Mouse (Mus musculus) gastrocnemius, adult 8-10 months (tissue): Measurements from ENCODE around the gene Eif2b3. TPM values are rescaled to one million over a fixed set of nuclear protein-coding genes. Genes with fewer than 3 reads are reported as not detected.
A peak's percentile ranks its signal among the peaks of the same experiment; 100 is the strongest.

Experiments
- DNase-seq, 2 experiments: peaks; one replicate each; pipeline ENCODE4 v3.0.0; 2022; ENCODE audit warnings: low spot score in 2 of 2
- total RNA-seq, 4 experiments: library from RNA; stranded (reverse); gene quantifications; 2 replicates each; pipeline ENCODE4 v1.2.4; 2022

The Eif2b3 gene
- total RNA-seq, 4 experiments from 2014 or later = 18.3 to 24.1 (median 22.3) TPM

DNA sequence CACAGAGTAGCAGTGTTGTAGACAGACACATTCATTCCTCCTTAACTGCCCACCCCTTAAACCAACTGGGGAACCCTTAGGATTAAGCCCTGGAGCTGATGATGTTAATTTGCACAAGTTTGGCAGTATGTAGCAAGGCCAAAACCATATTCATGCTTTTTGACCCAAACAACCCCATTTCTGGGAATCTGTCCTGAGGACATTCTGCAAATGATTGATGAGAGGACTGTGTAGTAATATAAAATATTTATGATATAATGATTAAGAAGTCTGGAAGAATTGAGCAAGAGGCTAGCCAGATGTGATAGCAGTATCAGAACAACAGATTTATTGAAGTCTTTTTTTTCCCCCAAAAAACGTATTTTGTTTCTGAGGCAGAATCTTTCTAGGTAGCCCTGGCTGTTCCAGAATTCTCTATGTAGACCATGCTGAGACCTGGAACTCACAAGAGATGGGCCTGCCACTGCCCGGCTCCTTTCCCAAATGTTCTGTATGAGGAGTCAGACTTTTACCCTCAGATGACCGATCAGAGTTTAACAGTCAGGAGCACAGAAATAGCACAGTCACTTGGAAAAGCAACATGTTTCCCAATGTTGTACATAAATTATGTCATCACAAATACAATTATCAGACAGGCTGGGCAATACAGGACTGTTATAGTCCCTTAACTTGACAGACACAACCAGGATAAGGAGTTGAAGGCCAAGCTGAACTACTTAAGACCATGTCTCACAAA is 75.6 kb downstream of the Eif2b3 start:
- no peak for DNase-seq

DNA sequence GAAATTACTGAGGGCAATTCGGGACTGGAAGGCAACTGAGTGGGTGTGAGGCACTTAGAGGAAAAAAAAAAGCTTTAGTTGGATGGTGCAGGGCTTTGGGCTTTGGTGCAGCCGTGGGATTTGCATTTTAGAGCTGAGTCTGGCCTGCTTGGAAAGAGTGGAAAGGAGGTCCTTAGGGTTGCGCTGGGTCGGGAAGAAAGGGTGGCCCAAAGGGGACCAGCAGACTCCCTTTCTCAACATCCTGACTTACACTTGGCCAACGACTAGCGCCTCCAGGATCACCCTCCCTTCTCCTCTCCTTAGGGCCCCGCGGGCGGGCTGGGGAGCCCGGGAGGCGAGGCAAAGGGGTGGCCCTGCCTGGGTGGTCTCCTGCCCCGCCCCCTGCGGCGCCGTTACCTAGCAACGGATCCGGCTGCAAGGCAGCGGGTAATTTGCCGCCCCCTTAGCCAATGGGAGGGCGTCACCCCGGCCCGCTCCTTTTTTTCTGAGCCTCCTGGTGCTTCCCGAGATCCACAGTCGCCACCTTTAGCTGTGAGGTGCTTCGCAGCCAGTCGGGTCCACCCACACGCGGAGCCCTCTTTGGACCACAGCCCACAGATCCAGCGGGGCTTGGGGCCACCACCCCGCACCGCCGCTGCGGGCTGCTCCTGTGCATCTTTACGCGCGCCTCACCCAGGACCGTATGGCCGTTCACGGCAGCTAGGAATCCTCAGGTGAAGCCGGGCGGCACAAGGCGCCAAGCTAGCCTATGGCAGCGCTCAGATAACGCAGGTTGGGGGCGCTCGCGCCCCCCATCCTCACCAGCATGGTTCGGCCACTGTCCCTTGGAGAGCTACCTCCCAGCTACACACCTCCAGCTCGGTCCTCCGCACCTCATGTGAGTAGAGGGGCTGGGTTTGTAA is 76.6 kb downstream of the Eif2b3 start, which contains the start of gene Ptch2:
Gene Ptch2 (plus strand): TSS at position 525 of the 902 bp plus-strand sequence.
- peak; percentile 57 to 73 for DNase-seq

DNA sequence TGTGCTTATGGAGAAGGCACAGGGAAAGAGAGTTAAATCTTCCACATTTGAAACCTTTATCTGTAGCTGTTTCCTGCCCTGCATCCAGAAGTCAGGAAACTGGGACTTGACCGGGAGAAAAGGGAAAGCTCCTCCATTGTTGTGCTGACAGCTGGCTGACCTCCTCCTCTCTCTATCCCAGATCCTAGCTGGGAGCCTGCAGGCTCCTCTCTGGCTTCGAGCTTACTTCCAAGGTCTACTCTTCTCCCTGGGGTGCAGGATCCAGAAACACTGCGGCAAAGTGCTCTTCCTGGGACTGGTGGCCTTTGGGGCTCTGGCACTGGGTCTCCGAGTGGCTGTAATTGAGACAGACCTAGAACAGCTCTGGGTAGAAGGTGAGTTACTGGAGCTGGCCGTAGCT is 77.5 kb downstream of the Eif2b3 start:
- no peak for DNase-seq

GRCm38 (mm10) chr4:117097969-117098763 is 79.0 kb downstream of the Eif2b3 start:
- no peak for DNase-seq

GRCm38 (mm10) chr4:117098764-117099036 is 79.5 kb downstream of the Eif2b3 start:
- DNase-seq = no peak

DNA sequence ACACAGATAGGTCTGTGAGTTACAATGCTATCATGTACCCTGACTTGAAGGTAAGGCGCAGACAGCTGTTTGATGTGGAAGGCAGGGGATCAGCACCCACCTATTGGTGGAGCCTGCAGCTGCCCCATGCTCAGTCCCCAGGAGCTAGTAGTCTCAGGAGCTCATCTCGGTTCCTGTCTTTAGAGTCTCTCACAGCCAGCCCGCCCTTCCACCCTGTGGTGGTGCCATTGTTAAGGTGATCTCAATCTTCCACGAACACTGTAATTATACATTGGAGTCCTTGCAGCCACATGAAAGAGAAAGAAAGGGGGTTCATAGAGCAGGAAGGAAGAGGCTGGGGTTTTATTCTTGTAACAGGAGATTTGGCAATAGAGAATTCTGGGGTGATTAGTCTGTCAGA is 80.8 kb downstream of the Eif2b3 start:
- DNase-seq = no peak

- DNase-seq = no peak
Observed at GRCm38 (mm10) chr4:117101218-117101617, 82.0 kb downstream of the Eif2b3 start.

DNA sequence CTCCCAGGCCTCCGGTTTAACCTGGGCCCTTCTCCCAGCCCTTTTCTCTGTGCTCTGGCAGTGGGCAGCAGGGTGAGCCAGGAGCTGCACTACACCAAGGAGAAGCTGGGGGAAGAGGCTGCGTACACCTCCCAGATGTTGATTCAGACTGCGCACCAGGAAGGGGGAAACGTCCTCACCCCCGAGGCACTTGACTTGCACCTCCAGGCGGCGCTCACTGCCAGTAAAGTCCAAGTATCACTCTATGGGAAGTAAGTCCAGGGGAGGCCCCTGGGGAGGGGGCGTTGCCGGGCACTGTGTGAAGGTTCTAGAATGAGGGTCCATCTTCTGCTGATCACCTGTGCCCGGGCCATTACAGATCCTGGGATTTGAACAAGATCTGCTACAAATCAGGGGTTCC is 85.5 kb downstream of the Eif2b3 start:
- no peak for DNase-seq

- DNase-seq = no peak
Observed at GRCm38 (mm10) chr4:117105127-117105526, 85.9 kb downstream of the Eif2b3 start.

DNA sequence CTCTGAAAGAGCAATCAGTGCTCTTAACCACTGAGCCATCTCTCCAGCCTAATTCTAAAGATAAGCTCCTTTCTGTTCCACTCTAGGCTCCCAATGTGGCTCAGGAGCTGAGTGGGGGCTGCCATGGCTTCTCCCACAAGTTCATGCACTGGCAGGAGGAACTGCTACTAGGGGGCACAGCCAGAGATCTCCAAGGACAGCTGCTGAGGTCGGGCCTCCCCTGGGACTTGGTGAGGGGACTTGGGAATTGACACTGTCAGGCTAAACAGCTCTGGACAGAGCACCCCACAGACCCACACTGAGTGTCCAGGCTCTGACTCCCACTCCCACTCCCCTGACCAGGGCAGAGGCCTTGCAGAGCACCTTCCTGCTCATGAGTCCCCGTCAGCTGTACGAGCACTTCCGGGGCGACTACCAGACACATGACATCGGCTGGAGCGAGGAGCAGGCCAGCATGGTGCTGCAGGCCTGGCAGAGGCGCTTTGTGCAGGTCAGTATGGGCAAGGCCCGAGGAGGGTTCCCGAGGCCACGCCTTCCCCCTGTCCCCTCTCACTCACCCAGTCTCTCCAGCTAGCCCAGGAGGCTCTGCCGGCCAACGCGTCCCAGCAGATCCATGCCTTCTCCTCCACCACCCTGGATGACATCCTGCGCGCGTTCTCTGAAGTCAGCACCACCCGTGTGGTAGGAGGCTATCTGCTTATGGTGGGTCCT is 88.8 kb downstream of the Eif2b3 start:
- no peak for DNase-seq

- DNase-seq = no peak
Observed at GRCm38 (mm10) chr4:117108524-117108849, 89.3 kb downstream of the Eif2b3 start.

DNA sequence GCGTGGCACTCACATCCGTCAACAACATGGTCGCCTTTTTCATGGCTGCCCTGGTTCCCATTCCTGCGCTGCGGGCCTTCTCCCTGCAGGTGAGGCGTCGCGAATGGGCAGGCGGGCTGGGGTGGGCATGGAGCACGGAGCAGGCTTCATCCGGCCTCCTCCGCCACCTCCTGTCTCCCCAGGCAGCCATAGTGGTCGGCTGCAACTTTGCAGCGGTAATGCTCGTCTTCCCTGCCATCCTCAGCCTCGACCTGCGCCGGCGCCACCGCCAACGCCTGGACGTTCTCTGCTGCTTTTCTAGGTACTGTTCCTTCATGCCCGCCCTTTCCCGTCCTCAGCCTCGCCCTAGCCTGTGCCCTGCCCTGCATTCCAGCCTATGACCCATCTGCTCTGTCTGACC is 90.1 kb downstream of the Eif2b3 start:
- no peak for DNase-seq

DNA sequence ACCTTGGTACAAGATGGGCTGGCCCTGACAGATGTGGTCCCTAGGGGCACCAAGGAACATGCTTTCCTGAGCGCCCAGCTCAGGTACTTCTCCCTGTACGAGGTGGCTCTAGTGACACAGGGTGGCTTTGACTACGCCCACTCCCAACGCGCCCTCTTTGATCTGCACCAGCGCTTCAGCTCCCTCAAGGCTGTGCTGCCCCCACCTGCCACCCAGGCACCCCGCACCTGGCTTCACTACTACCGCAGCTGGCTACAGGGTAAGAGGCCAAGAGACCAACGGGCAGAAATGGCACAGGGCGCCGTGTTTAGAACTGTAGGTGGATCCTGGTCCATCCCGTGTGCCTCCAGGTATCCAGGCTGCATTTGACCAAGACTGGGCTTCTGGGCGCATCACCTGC is 91.0 kb downstream of the Eif2b3 start:
- no peak for DNase-seq

- DNase-seq = no peak
Observed at GRCm38 (mm10) chr4:117110985-117111384, 91.8 kb downstream of the Eif2b3 start.

DNA sequence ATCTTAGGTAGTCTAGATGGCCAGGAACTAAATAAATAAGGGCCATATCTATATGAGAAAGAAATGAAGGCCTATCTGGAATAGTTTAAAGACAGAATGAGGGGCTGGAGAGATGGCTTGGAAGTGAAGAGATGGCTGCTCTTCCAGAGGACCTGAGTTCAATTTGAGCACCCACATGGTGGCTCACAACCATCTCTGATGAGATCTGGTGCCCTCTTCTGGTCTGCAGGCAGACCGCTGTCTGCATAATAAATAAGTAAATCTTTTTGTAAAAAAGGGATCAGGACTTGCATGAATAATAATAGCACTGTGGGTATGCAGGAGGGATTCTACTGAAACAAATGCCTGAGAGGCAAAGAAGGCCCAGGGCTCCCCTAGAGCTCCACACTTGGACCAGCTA is 94.0 kb downstream of the Eif2b3 start:
- DNase-seq = no peak

DNA sequence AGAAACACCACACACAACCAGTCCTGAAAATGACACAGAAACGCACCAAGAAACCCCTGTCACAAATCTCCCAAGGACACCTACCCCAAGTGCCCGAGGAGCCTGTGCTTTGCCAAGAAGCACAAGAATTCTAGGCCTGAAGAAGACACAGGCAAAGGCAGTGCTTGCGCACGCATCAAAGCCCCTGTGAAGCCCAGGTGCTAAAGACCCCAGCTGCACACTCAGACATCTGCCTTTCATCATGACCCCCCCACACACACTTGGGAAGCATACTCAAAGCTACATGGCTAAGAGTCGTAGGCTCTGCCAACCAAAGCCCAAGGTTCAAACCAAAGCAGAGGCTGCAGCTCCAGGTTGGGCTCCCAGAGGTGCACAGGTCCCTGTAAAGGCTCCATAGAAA is 96.4 kb downstream of the Eif2b3 start:
- no peak for DNase-seq

GRCm38 (mm10) chr4:117117931-117118330 is 98.7 kb downstream of the Eif2b3 start:
- no peak for DNase-seq

GRCm38 (mm10) chr4:117119636-117120035 is 100.4 kb downstream of the Eif2b3 start:
- no peak for DNase-seq

GRCm38 (mm10) chr4:117120052-117120444 is 100.8 kb downstream of the Eif2b3 start:
- DNase-seq = no peak

GRCm38 (mm10) chr4:117120445-117121414 is 101.5 kb downstream of the Eif2b3 start:
- peak; percentile 93 to 96 for DNase-seq
